Mouse (Mus musculus): ENCODE data around the gene Trrap. TPM values are rescaled to one million over a fixed set of nuclear protein-coding genes. Genes with fewer than 3 reads are reported as not detected.
"Not testable (repeated sequence)": the region's sequence is repeated elsewhere in the genome, so short reads cannot be mapped to it uniquely, and the experiment has no call there.

The Trrap gene
- polyA plus RNA-seq (2015; fragmentation: Nextera tagmentation; extraction: Ambion mirVana): 43.7 and 48.1 TPM in 2 replicates

- Histone ChIP-seq H3K27ac (replicated peaks) (peak within 1 kb of the TSS; percentile 97), H3K4me3 (peak within 1 kb of the TSS; percentile 96), H3K4me2 (peak within 1 kb of the TSS; percentile 80), H3K36me3 (peaks cover 19% of the 10 kb centered on the region), H3K27me3 (replicated peaks) (peaks cover 12% of the 10 kb centered on the region), H3K9ac (peak within 1 kb of the TSS; percentile 96), H3K4me1 (peaks cover 16% of the 10 kb centered on the region)
- 75% methylated on average over 13 of the region's 15 CpGs for WGBS
- not testable (repeated sequence) for H3K9me3 ChIP-seq; ATAC-seq (ENCODE audit: extremely low read depth, insufficient number of reproducible peaks, low FRiP score, low TSS enrichment)
These were observed at the start of gene Trrap for GRCm38 (mm10) chr5:144767106-144767798. TSS of gene Trrap (plus strand) at chr5:144767732.

- no peaks in the 10 kb centered on the region for H3K4me1 ChIP-seq
- no peak overlapping the region for H3K9ac ChIP-seq
- H3K36me3 ChIP-seq: no peaks in the 10 kb centered on the region
- no peak overlapping the region for H3K27ac ChIP-seq (replicated peaks)
- no peaks in the 10 kb centered on the region for H3K9me3 ChIP-seq
- H3K4me3 ChIP-seq: no peak overlapping the region
- ATAC-seq (ENCODE audit: extremely low read depth, insufficient number of reproducible peaks, low FRiP score, low TSS enrichment): no peak
- 67% methylated on average over 6 of the region's 6 CpGs for WGBS
- H3K27me3 ChIP-seq (replicated peaks): 0 out of 2 replicates have a peak, but pooled peaks cover 3% of the 10 kb centered on the region
- no peak overlapping the region for H3K4me2 ChIP-seq
These were observed 47.8 kb upstream of the Trrap start for GRCm38 (mm10) chr5:144719781-144720180.

GRCm38 (mm10) chr5:144720281-144720680 lies 47.3 kb upstream of the Trrap start:
- Histone ChIP-seq H3K4me2 (no peak overlapping the region), H3K27ac (replicated peaks) (no peak overlapping the region), H3K4me1 (no peaks in the 10 kb centered on the region), H3K4me3 (no peak overlapping the region), H3K9me3 (no peaks in the 10 kb centered on the region), H3K27me3 (replicated peaks) (0 out of 2 replicates have a peak, but pooled peaks cover 3% of the 10 kb centered on the region), H3K36me3 (no peaks in the 10 kb centered on the region), H3K9ac (no peak overlapping the region)
- 80% methylated on average over 4 of the region's 4 CpGs for WGBS
- no peak for ATAC-seq (ENCODE audit: extremely low read depth, insufficient number of reproducible peaks, low FRiP score, low TSS enrichment)

- WGBS: 39% methylated on average over 2 of the region's 2 CpGs
These were observed 42.6 kb upstream of the Trrap start for GRCm38 (mm10) chr5:144724926-144725325.

GRCm38 (mm10) chr5:144725554-144725953 lies 42.0 kb upstream of the Trrap start:
- no peak for ATAC-seq (ENCODE audit: extremely low read depth, insufficient number of reproducible peaks, low FRiP score, low TSS enrichment)
- H3K4me1 ChIP-seq: no peaks in the 10 kb centered on the region
- 70% methylated on average over 3 of the region's 3 CpGs for WGBS

More at GRCm38 (mm10) chr5:144724926-144725325, 42.6 kb upstream of the Trrap start:
- Histone ChIP-seq H3K36me3 (no peaks in the 10 kb centered on the region), H3K4me3 (no peak overlapping the region), H3K4me1 (no peaks in the 10 kb centered on the region), H3K4me2 (no peak overlapping the region), H3K27ac (replicated peaks) (no peak overlapping the region), H3K27me3 (replicated peaks) (peaks cover 23% of the 10 kb centered on the region), H3K9me3 (no peaks in the 10 kb centered on the region), H3K9ac (no peak overlapping the region)
- no peak for ATAC-seq (ENCODE audit: extremely low read depth, insufficient number of reproducible peaks, low FRiP score, low TSS enrichment)

GRCm38 (mm10) chr5:144727119-144727518 lies 40.4 kb upstream of the Trrap start:
- H3K9me3 ChIP-seq: no peaks in the 10 kb centered on the region
- no peak overlapping the region for H3K9ac ChIP-seq
- no peaks in the 10 kb centered on the region for H3K4me1 ChIP-seq
- H3K4me3 ChIP-seq: no peak overlapping the region
- H3K36me3 ChIP-seq: no peaks in the 10 kb centered on the region
- ATAC-seq (ENCODE audit: extremely low read depth, insufficient number of reproducible peaks, low FRiP score, low TSS enrichment): no peak
- 6% methylated on average over 9 of the region's 9 CpGs for WGBS
- H3K27ac ChIP-seq (replicated peaks): no peak overlapping the region
- H3K27me3 ChIP-seq (replicated peaks): peaks cover 28% of the 10 kb centered on the region
- no peak overlapping the region for H3K4me2 ChIP-seq

More at GRCm38 (mm10) chr5:144725554-144725953, 42.0 kb upstream of the Trrap start:
- Histone ChIP-seq H3K9me3 (no peaks in the 10 kb centered on the region), H3K27ac (replicated peaks) (no peak overlapping the region), H3K4me3 (no peak overlapping the region), H3K9ac (no peak overlapping the region), H3K27me3 (replicated peaks) (peaks cover 28% of the 10 kb centered on the region), H3K36me3 (no peaks in the 10 kb centered on the region), H3K4me2 (no peak overlapping the region)

GRCm38 (mm10) chr5:144728237-144728636 lies 39.3 kb upstream of the Trrap start:
- H3K4me2 ChIP-seq: no peak overlapping the region
- peaks cover 28% of the 10 kb centered on the region for H3K27me3 ChIP-seq (replicated peaks)
- no peak overlapping the region for H3K4me3 ChIP-seq
- H3K4me1 ChIP-seq: no peaks in the 10 kb centered on the region
- no peaks in the 10 kb centered on the region for H3K36me3 ChIP-seq
- no peak overlapping the region for H3K27ac ChIP-seq (replicated peaks)
- WGBS: 38% methylated on average over 5 of the region's 5 CpGs
- ATAC-seq (ENCODE audit: extremely low read depth, insufficient number of reproducible peaks, low FRiP score, low TSS enrichment): no peak
- H3K9me3 ChIP-seq: no peaks in the 10 kb centered on the region
- no peak overlapping the region for H3K9ac ChIP-seq

GRCm38 (mm10) chr5:144729216-144729615 lies 38.3 kb upstream of the Trrap start:
- H3K4me3 ChIP-seq: no peak overlapping the region
- no peak overlapping the region for H3K27ac ChIP-seq (replicated peaks)
- no peak overlapping the region for H3K9ac ChIP-seq
- ATAC-seq (ENCODE audit: extremely low read depth, insufficient number of reproducible peaks, low FRiP score, low TSS enrichment): no peak
- 74% methylated on average over 8 of the region's 8 CpGs for WGBS
- no peaks in the 10 kb centered on the region for H3K9me3 ChIP-seq
- H3K36me3 ChIP-seq: no peaks in the 10 kb centered on the region
- no peaks in the 10 kb centered on the region for H3K4me1 ChIP-seq
- peaks cover 28% of the 10 kb centered on the region for H3K27me3 ChIP-seq (replicated peaks)
- no peak overlapping the region for H3K4me2 ChIP-seq

GRCm38 (mm10) chr5:144733953-144734352 lies 33.6 kb upstream of the Trrap start:
- no peaks in the 10 kb centered on the region for H3K9me3 ChIP-seq
- no peaks in the 10 kb centered on the region for H3K36me3 ChIP-seq
- WGBS: 22% methylated on average over 4 of the region's 4 CpGs
- no peak for ATAC-seq (ENCODE audit: extremely low read depth, insufficient number of reproducible peaks, low FRiP score, low TSS enrichment)
- no peak overlapping the region for H3K4me3 ChIP-seq
- H3K27ac ChIP-seq (replicated peaks): no peak overlapping the region
- H3K27me3 ChIP-seq (replicated peaks): peaks cover 13% of the 10 kb centered on the region; the same call in 1 of the 2 replicates
- H3K9ac ChIP-seq: no peak overlapping the region
- no peaks in the 10 kb centered on the region for H3K4me1 ChIP-seq
- no peak overlapping the region for H3K4me2 ChIP-seq

- Histone ChIP-seq H3K4me2 (no peak overlapping the region), H3K4me3 (no peak overlapping the region), H3K4me1 (no peaks in the 10 kb centered on the region), H3K27me3 (replicated peaks) (0 out of 2 replicates have a peak, but pooled peaks cover 5% of the 10 kb centered on the region), H3K9me3 (no peaks in the 10 kb centered on the region), H3K9ac (no peak overlapping the region), H3K27ac (replicated peaks) (no peak overlapping the region), H3K36me3 (no peaks in the 10 kb centered on the region)
- no peak for ATAC-seq (ENCODE audit: extremely low read depth, insufficient number of reproducible peaks, low FRiP score, low TSS enrichment)
- 24% methylated on average over 8 of the region's 8 CpGs for WGBS
These were observed 32.6 kb upstream of the Trrap start for GRCm38 (mm10) chr5:144734949-144735348.

- H3K4me3 ChIP-seq: no peak overlapping the region
- no peak overlapping the region for H3K4me2 ChIP-seq
- no peaks in the 10 kb centered on the region for H3K27me3 ChIP-seq (replicated peaks)
- no peaks in the 10 kb centered on the region for H3K9me3 ChIP-seq
- no peak overlapping the region for H3K27ac ChIP-seq (replicated peaks)
- H3K4me1 ChIP-seq: no peaks in the 10 kb centered on the region
- WGBS: 84% methylated on average over 14 of the region's 14 CpGs
- H3K9ac ChIP-seq: no peak overlapping the region
- no peaks in the 10 kb centered on the region for H3K36me3 ChIP-seq
- no peak for ATAC-seq (ENCODE audit: extremely low read depth, insufficient number of reproducible peaks, low FRiP score, low TSS enrichment)
These were observed 30.4 kb upstream of the Trrap start for GRCm38 (mm10) chr5:144737101-144737500.

GRCm38 (mm10) chr5:144752432-144752831 lies 15.1 kb upstream of the Trrap start:
- no peak overlapping the region for H3K9ac ChIP-seq
- no peaks in the 10 kb centered on the region for H3K27me3 ChIP-seq (replicated peaks)
- H3K9me3 ChIP-seq: no peaks in the 10 kb centered on the region
- H3K4me3 ChIP-seq: no peak overlapping the region
- WGBS: 8% methylated on average over 5 of the region's 5 CpGs
- H3K4me1 ChIP-seq: peaks cover 24% of the 10 kb centered on the region
- H3K27ac ChIP-seq (replicated peaks): no peak overlapping the region
- no peaks in the 10 kb centered on the region for H3K36me3 ChIP-seq
- H3K4me2 ChIP-seq: no peak overlapping the region
- ATAC-seq (ENCODE audit: extremely low read depth, insufficient number of reproducible peaks, low FRiP score, low TSS enrichment): no peak
